Mouse (Mus musculus) hindbrain, embryonic 12.5 days (tissue): ENCODE measurements around the gene Rad50. TPM values are rescaled to one million over a fixed set of nuclear protein-coding genes. Genes with fewer than 3 reads are reported as not detected.

Source experiments
- ATAC-seq: fragments of 200-750 bp; cut with Nextera tagmentation; 2 replicates; pipeline ENCODE4 v1.8.0; 2017; ENCODE audit warnings: moderate TSS enrichment; ENCODE audit not compliant: low FRiP score
- H3K27ac ChIP-seq: fragments of 300-500 bp; sonication (generic); 2 replicates; pipeline ENCODE4 v1.5.1; 2016; ENCODE audit warnings: mild to moderate bottlenecking
- H3K27me3 ChIP-seq: fragments of 300-500 bp; sonication (generic); 2 replicates; pipeline ENCODE4 v1.6.1; 2016; ENCODE audit warnings: mild to moderate bottlenecking
- H3K36me3 ChIP-seq: fragments of 300-500 bp; sonication (generic); 2 replicates; pipeline ENCODE4 v1.6.1; 2016; ENCODE audit warnings: mild to moderate bottlenecking
- H3K4me1 ChIP-seq: fragments of 300-500 bp; sonication (generic); 2 replicates; pipeline ENCODE4 v1.6.1; 2016
- H3K4me2 ChIP-seq: fragments of 300-500 bp; sonication (generic); replicated peaks from 2 replicates; pipeline ENCODE4 v1.6.1; 2016; ENCODE audit warnings: mild to moderate bottlenecking
- H3K4me3 ChIP-seq: fragments of 300-500 bp; sonication (generic); 2 replicates; pipeline ENCODE4 v1.5.1; 2016; ENCODE audit warnings: mild to moderate bottlenecking
- H3K9ac ChIP-seq: fragments of 300-500 bp; sonication (generic); 2 replicates; pipeline ENCODE4 v1.6.1; 2016; ENCODE audit warnings: mild to moderate bottlenecking, moderate library complexity
- H3K9me3 ChIP-seq: fragments of 300-500 bp; sonication (generic); replicated peaks from 2 replicates; pipeline ENCODE4 v1.6.1; 2016; ENCODE audit warnings: mild to moderate bottlenecking
- WGBS: fragments of 180-500 bp; shearing (Covaris S2); methylation state at CpG from one replicate; pipeline ENCODE4 v1.1.7; 2016; 5-methylcytosine and 5-hydroxymethylcytosine counted together
- polyA plus RNA-seq: library from polyadenylated mRNA; unstranded; fragments of >200 nt; fragmentation: Nextera tagmentation; extraction: Ambion mirVana; gene quantifications from 2 replicates; pipeline ENCODE4 v1.2.1, GENCODE M21; 2016

Rad50 gene
- polyA plus RNA-seq, 1 experiment from 2014 or later: 18.5 TPM

DNA sequence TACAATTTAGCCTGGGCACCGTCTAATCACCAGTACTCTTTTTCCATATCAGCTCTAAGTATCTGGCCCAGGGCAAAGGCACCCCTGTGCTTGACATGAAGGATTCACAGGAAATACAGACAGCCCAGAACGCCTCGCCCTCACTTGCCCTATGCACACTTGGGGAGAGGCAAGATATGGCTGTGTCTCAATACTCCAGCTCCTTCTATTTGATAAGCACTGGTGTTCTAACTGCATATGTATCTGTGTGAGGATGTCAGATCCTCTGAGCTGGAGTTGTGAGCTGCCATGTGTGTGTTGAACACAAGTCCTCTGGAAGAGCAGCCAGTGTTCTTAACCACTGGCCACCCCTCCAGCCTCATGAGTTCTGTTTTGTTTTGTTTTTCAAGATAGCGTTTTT, 55.7 kb downstream of the Rad50 start:
- Histone ChIP-seq H3K9me3 (no peaks in the 10 kb centered on the region), H3K9ac (no peak overlapping the region), H3K36me3 (peaks cover 28% of the 10 kb centered on the region), H3K27me3 (no peaks in the 10 kb centered on the region), H3K27ac (no peak overlapping the region), H3K4me3 (no peak overlapping the region), H3K4me2 (no peak overlapping the region), H3K4me1 (no peaks in the 10 kb centered on the region)
- no peak for ATAC-seq
- WGBS: 90% methylated on average over 4 of the region's 4 CpGs

GRCm38 (mm10) chr11:53644017-53644416, 63.1 kb downstream of the Rad50 start:
- H3K4me3 ChIP-seq: no peak overlapping the region
- H3K9ac ChIP-seq: no peak overlapping the region
- H3K4me2 ChIP-seq: no peak overlapping the region
- 72% methylated on average over 5 of the region's 5 CpGs for WGBS
- H3K9me3 ChIP-seq: no peaks in the 10 kb centered on the region
- no peak overlapping the region for H3K27ac ChIP-seq
- no peak for ATAC-seq
- no peaks in the 10 kb centered on the region for H3K27me3 ChIP-seq
- no peaks in the 10 kb centered on the region for H3K36me3 ChIP-seq
- H3K4me1 ChIP-seq: no peaks in the 10 kb centered on the region

- Histone ChIP-seq H3K36me3 (no peaks in the 10 kb centered on the region), H3K9ac (no peak overlapping the region), H3K27me3 (peaks cover 1% of the 10 kb centered on the region), H3K4me2 (no peak overlapping the region), H3K4me1 (no peaks in the 10 kb centered on the region), H3K4me3 (no peak overlapping the region), H3K27ac (no peak overlapping the region), H3K9me3 (no peaks in the 10 kb centered on the region)
- 80% methylated on average over 12 of the region's 12 CpGs for WGBS
- ATAC-seq: no peak
Measured at GRCm38 (mm10) chr11:53642744-53643279, 64.3 kb downstream of the Rad50 start.

DNA sequence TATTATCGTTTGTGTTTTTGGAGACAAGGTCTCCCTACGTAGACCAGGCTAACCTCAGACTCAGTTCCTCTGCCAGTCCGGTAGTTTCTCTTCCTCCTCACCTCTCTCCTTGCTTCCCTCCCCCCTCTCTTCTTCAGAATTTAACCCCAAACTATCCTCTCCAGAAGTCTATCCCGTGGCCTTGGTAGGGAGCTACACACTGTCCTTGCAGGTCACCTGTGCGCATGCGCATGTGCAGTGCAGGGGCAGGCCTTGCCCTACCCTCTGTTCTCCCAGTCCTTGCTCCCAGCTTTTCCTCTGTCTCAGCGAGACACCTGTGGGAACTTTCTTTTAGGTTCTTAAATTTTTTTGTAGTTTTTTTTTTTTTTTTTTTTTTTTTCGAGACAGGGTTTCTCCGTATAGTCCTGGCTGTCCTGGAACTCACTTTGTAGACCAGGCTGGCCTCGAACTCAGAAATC, 69.3 kb downstream of the Rad50 start:
- 79% methylated on average over 10 of the region's 10 CpGs for WGBS
- Histone ChIP-seq H3K4me2 (no peak overlapping the region), H3K36me3 (no peaks in the 10 kb centered on the region), H3K27ac (no peak overlapping the region), H3K27me3 (peaks cover 26% of the 10 kb centered on the region), H3K4me3 (no peak overlapping the region), H3K4me1 (peaks cover 17% of the 10 kb centered on the region), H3K9me3 (no peaks in the 10 kb centered on the region), H3K9ac (no peak overlapping the region)
- no peak for ATAC-seq

GRCm38 (mm10) chr11:53637046-53637802, 69.9 kb downstream of the Rad50 start:
- 19% methylated on average over 21 of the region's 21 CpGs for WGBS
- Histone ChIP-seq H3K4me1 (peaks cover 17% of the 10 kb centered on the region), H3K36me3 (no peaks in the 10 kb centered on the region), H3K9me3 (no peaks in the 10 kb centered on the region), H3K27ac (peak overlapping the region; percentile 40; the same call in 1 of the 2 replicates), H3K4me3 (no peak overlapping the region), H3K27me3 (peaks cover 26% of the 10 kb centered on the region), H3K4me2 (0 out of 2 replicates have a peak overlapping the region, but pooled peaks have one; percentile 9), H3K9ac (no peak overlapping the region)
- ATAC-seq: no peak

DNA sequence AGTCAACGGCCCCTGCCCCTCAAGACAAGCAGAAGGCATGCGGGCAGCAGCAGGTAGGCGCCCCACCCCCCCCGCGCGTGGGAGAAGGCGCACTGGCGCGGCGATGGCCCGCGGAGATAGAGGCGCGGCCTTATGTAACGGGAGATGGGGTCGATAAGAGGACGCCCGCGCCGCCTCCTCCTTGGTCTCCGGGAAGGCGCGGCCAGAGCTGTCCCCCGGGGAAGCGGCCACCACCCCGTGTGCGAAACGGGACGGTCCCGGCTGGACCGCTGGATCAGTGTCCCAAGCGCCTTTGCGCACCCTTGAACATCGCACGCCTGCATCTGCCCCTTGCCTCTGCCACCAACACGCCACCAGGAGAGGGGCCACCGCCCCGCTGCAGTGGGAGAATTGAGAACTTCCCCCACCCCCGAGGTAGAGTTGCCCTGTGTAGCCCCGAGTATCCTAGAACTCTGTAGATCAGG, 70.9 kb downstream of the Rad50 start:
- no peak for ATAC-seq
- Histone ChIP-seq H3K27ac (no peak overlapping the region), H3K4me1 (peaks cover 17% of the 10 kb centered on the region), H3K36me3 (no peaks in the 10 kb centered on the region), H3K9ac (no peak overlapping the region; the same call in 1 of the 2 replicates), H3K4me2 (peak overlapping the region; percentile 71), H3K9me3 (no peaks in the 10 kb centered on the region), H3K27me3 (peaks cover 26% of the 10 kb centered on the region), H3K4me3 (peak overlapping the region; percentile 36)
- 2% methylated on average over 40 of the region's 40 CpGs for WGBS

GRCm38 (mm10) chr11:53635590-53636182, 71.4 kb downstream of the Rad50 start:
- Histone ChIP-seq H3K9me3 (no peaks in the 10 kb centered on the region), H3K27ac (no peak overlapping the region), H3K4me3 (peak overlapping the region; percentile 36), H3K27me3 (peaks cover 26% of the 10 kb centered on the region), H3K4me1 (peaks cover 17% of the 10 kb centered on the region), H3K9ac (no peak overlapping the region), H3K4me2 (peak overlapping the region; percentile 71), H3K36me3 (no peaks in the 10 kb centered on the region)
- ATAC-seq: no peak
- 30% methylated on average over 9 of the region's 9 CpGs for WGBS

DNA sequence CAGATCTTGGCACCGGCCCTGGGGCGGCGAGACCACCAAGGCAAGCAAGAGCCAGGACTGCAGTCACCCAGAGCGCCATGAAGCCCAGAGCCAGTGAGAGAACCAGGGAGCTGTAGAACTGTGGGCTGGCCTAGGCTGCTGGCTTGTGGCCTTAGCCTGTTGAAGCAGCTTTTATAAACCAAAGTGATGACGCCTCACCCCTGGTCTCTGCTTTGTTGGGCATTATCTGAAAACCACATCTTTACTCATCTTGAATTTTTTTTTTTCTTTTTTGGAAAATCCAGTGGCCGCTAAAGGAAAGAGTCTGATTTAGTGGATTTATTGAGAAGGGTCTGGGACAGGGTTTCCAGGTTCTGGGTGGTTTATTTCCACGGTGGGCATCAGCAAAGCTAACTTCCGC, 72.6 kb downstream of the Rad50 start, which contains the start of gene Il13:
Gene Il13 (minus strand): TSS at position 147 of the 400 bp plus-strand sequence.
- 93% methylated on average over 8 of the region's 8 CpGs for WGBS
- no peak for ATAC-seq
- no peak within 1 kb of the TSS; the same call in 1 of the 2 replicates for H3K4me2 ChIP-seq
- H3K27ac ChIP-seq: no peak within 1 kb of the TSS
- no peak within 1 kb of the TSS for H3K4me3 ChIP-seq
- H3K4me1 ChIP-seq: peaks cover 17% of the 10 kb centered on the region
- no peak within 1 kb of the TSS for H3K9ac ChIP-seq
- peaks cover 26% of the 10 kb centered on the region for H3K27me3 ChIP-seq
- no peaks in the 10 kb centered on the region for H3K9me3 ChIP-seq
- H3K36me3 ChIP-seq: no peaks in the 10 kb centered on the region

GRCm38 (mm10) chr11:53633644-53634043, 73.5 kb downstream of the Rad50 start:
- 88% methylated on average over 7 of the region's 7 CpGs for WGBS
- H3K27me3 ChIP-seq: peaks cover 26% of the 10 kb centered on the region
- no peak overlapping the region for H3K4me2 ChIP-seq
- no peak overlapping the region for H3K9ac ChIP-seq
- H3K4me1 ChIP-seq: peaks cover 17% of the 10 kb centered on the region
- no peaks in the 10 kb centered on the region for H3K9me3 ChIP-seq
- no peaks in the 10 kb centered on the region for H3K36me3 ChIP-seq
- no peak overlapping the region for H3K27ac ChIP-seq
- ATAC-seq: no peak
- no peak overlapping the region for H3K4me3 ChIP-seq

- Histone ChIP-seq H3K9ac (no peak overlapping the region), H3K4me3 (no peak overlapping the region), H3K4me1 (peaks cover 14% of the 10 kb centered on the region), H3K27me3 (peaks cover 19% of the 10 kb centered on the region), H3K9me3 (no peaks in the 10 kb centered on the region), H3K36me3 (no peaks in the 10 kb centered on the region), H3K27ac (no peak overlapping the region), H3K4me2 (no peak overlapping the region)
- WGBS: 68% methylated on average over 14 of the region's 14 CpGs
- ATAC-seq: no peak; the same call in 1 of the 2 replicates
Measured at GRCm38 (mm10) chr11:53632122-53632733, 74.9 kb downstream of the Rad50 start.

- 0 out of 2 replicates have a peak, but pooled peaks have one; percentile 54 for ATAC-seq
- H3K9ac ChIP-seq: no peak overlapping the region
- H3K27ac ChIP-seq: no peak overlapping the region
- H3K9me3 ChIP-seq: peaks cover 6% of the 10 kb centered on the region; the same call in 1 of the 2 replicates
- WGBS: 0% methylated on average over 1 of the region's 1 CpGs
- no peaks in the 10 kb centered on the region for H3K36me3 ChIP-seq
- no peak overlapping the region for H3K4me3 ChIP-seq
- no peaks in the 10 kb centered on the region for H3K4me1 ChIP-seq
- peaks cover 4% of the 10 kb centered on the region; the same call in 1 of the 2 replicates for H3K27me3 ChIP-seq
- H3K4me2 ChIP-seq: no peak overlapping the region
Measured at GRCm38 (mm10) chr11:53627859-53628258, 79.3 kb downstream of the Rad50 start.

- H3K27ac ChIP-seq: no peak overlapping the region
- H3K27me3 ChIP-seq: peaks cover 4% of the 10 kb centered on the region; the same call in 1 of the 2 replicates
- peaks cover 6% of the 10 kb centered on the region; the same call in 1 of the 2 replicates for H3K9me3 ChIP-seq
- no peak overlapping the region for H3K4me3 ChIP-seq
- no peak for ATAC-seq
- WGBS: 74% methylated on average over 17 of the region's 17 CpGs
- no peaks in the 10 kb centered on the region for H3K36me3 ChIP-seq
- no peaks in the 10 kb centered on the region for H3K4me1 ChIP-seq
- H3K9ac ChIP-seq: no peak overlapping the region
- no peak overlapping the region for H3K4me2 ChIP-seq
Measured at GRCm38 (mm10) chr11:53626802-53627373, 80.2 kb downstream of the Rad50 start.
